Mouse (Mus musculus) forebrain, embryonic 12.5 days (tissue): ENCODE results near the gene Pyroxd2. TPM values are rescaled to one million over a fixed set of nuclear protein-coding genes. Genes with fewer than 3 reads are reported as not detected.
"Not testable (repeated sequence)": the region's sequence is repeated elsewhere in the genome, so short reads cannot be mapped to it uniquely, and the experiment has no call there.

ENCODE experiments used
- ATAC-seq: fragments of 200-750 bp; cut with Nextera tagmentation; 2 replicates; pipeline ENCODE4 v1.8.0; 2017; ENCODE audit warnings: moderate TSS enrichment; ENCODE audit not compliant: low FRiP score
- H3K27ac ChIP-seq: fragments of 300-500 bp; sonication (generic); 2 replicates; pipeline ENCODE4 v1.5.1; 2016; ENCODE audit warnings: mild to moderate bottlenecking
- H3K27me3 ChIP-seq: fragments of 300-500 bp; sonication (generic); 2 replicates; pipeline ENCODE4 v1.6.1; 2016; ENCODE audit warnings: mild to moderate bottlenecking
- H3K36me3 ChIP-seq: fragments of 300-500 bp; sonication (generic); replicated peaks from 2 replicates; pipeline ENCODE4 v1.6.1; 2016; ENCODE audit warnings: mild to moderate bottlenecking
- H3K4me1 ChIP-seq: fragments of 300-500 bp; sonication (generic); 2 replicates; pipeline ENCODE4 v1.6.1; 2016
- H3K4me2 ChIP-seq: fragments of 300-500 bp; sonication (generic); 2 replicates; pipeline ENCODE4 v1.6.1; 2016; ENCODE audit warnings: mild to moderate bottlenecking, moderate library complexity
- H3K4me3 ChIP-seq: fragments of 300-500 bp; sonication (generic); replicated peaks from 2 replicates; pipeline ENCODE4 v1.5.1; 2016; ENCODE audit warnings: mild to moderate bottlenecking
- H3K9ac ChIP-seq: fragments of 300-500 bp; sonication (generic); 2 replicates; pipeline ENCODE4 v1.6.1; 2016; ENCODE audit warnings: mild to moderate bottlenecking
- H3K9me3 ChIP-seq: fragments of 300-500 bp; sonication (generic); 2 replicates; pipeline ENCODE4 v1.6.1; 2016
- WGBS: fragments of 180-500 bp; shearing (Covaris S2); methylation state at CpG from one replicate; pipeline ENCODE4 v1.1.7; 2016; 5-methylcytosine and 5-hydroxymethylcytosine counted together
- polyA plus RNA-seq: library from polyadenylated mRNA; unstranded; fragments of >200 nt; fragmentation: Nextera tagmentation; extraction: Ambion mirVana; gene quantifications from 2 replicates; pipeline ENCODE4 v1.2.1, GENCODE M21; 2016

The Pyroxd2 gene
- polyA plus RNA-seq, 1 experiment from 2014 or later, result 0.77 TPM

DNA sequence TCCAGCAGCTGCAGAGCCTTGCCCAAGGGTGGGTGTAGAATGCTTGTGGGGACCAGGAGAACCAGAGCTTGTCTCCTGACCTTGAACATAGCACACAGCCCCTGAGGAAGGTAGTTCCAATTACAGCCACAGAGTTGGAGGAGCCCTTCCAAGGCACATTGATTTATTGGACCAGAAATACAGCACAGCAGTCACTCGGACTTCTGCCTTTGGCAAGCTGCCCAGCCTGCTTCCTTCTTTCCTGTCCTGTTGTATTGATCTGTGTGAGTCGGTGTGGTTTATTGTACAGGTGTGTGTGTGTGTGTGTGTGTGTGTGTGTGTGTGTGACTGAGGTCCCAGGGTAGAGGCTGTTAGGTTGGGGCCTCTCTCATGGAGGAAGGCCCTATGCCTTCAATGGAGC is 30.1 kb downstream of the Pyroxd2 start:
- Histone ChIP-seq H3K4me2 (no peak overlapping the region), H3K36me3 (no peaks in the 10 kb centered on the region), H3K4me1 (peaks cover 3% of the 10 kb centered on the region), H3K9me3 (no peaks in the 10 kb centered on the region), H3K9ac (no peak overlapping the region), H3K27ac (no peak overlapping the region), H3K27me3 (no peaks in the 10 kb centered on the region), H3K4me3 (no peak overlapping the region)
- ATAC-seq, result no peak
- 64% methylated on average over 2 of the region's 2 CpGs for WGBS

DNA sequence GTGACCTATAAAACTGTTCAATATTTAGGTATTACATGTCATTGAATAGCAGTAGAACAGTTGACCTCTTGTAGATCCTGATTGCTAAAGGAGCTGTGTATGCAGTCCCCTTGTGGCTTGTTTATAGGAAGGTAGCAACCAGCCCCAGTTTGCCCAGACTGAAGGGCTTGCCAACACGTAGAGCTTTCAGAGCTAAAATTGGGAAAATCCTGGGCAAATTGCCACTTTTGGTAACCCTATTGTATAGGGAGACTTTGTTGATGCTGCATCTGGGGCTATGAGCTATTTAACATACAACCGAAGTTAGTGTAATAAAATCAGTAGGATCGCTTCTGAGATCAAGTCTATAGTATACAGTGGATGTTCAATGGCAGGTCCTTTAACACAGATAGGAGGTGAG is 34.5 kb downstream of the Pyroxd2 start:
- no peaks in the 10 kb centered on the region for H3K9me3 ChIP-seq
- H3K4me3 ChIP-seq, result no peak overlapping the region
- no peaks in the 10 kb centered on the region for H3K36me3 ChIP-seq
- peaks cover 3% of the 10 kb centered on the region for H3K4me1 ChIP-seq
- WGBS, result 77% methylated on average over 3 of the region's 3 CpGs
- peaks cover 5% of the 10 kb centered on the region; the same call in 1 of the 2 replicates for H3K27me3 ChIP-seq
- H3K27ac ChIP-seq, result no peak overlapping the region
- H3K4me2 ChIP-seq, result no peak overlapping the region
- no peak for ATAC-seq
- no peak overlapping the region for H3K9ac ChIP-seq

DNA sequence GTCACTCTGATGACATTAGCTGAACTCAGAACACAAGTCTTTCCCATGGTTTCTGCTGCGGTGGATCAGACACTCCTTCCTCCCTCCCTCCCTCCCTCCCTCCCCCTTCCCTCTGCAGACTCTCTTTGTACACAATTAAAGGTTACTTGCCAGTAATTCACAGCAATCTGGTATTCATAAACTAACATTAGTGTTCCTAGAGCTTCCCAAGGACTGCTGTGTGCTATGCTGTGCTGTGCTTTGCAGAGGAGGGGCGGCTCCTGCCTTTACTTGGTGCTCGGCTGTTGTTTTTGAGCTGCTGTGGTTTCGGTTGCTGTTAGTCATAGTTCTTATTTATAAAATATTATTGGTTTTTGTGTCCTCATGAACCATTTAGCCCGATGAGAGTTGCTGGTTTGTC is 34.9 kb downstream of the Pyroxd2 start:
- no peaks in the 10 kb centered on the region for H3K36me3 ChIP-seq
- WGBS, result 75% methylated on average over 5 of the region's 5 CpGs
- H3K27me3 ChIP-seq, result peaks cover 5% of the 10 kb centered on the region; the same call in 1 of the 2 replicates
- H3K9ac ChIP-seq, result no peak overlapping the region
- H3K27ac ChIP-seq, result no peak overlapping the region
- H3K4me2 ChIP-seq, result no peak overlapping the region
- ATAC-seq, result no peak
- peaks cover 3% of the 10 kb centered on the region for H3K4me1 ChIP-seq
- no peak overlapping the region for H3K4me3 ChIP-seq
- H3K9me3 ChIP-seq, result no peaks in the 10 kb centered on the region

- H3K4me1 ChIP-seq, result peaks cover 3% of the 10 kb centered on the region
- WGBS, result 71% methylated on average over 7 of the region's 7 CpGs
- no peak overlapping the region for H3K27ac ChIP-seq
- H3K4me2 ChIP-seq, result no peak overlapping the region
- no peak for ATAC-seq
- H3K27me3 ChIP-seq, result peaks cover 5% of the 10 kb centered on the region; the same call in 1 of the 2 replicates
- H3K9me3 ChIP-seq, result no peaks in the 10 kb centered on the region
- H3K36me3 ChIP-seq, result no peaks in the 10 kb centered on the region
- no peak overlapping the region for H3K9ac ChIP-seq
- no peak overlapping the region for H3K4me3 ChIP-seq
These were observed 36.1 kb downstream of the Pyroxd2 start for GRCm38 (mm10) chr19:42716507-42716906.

DNA sequence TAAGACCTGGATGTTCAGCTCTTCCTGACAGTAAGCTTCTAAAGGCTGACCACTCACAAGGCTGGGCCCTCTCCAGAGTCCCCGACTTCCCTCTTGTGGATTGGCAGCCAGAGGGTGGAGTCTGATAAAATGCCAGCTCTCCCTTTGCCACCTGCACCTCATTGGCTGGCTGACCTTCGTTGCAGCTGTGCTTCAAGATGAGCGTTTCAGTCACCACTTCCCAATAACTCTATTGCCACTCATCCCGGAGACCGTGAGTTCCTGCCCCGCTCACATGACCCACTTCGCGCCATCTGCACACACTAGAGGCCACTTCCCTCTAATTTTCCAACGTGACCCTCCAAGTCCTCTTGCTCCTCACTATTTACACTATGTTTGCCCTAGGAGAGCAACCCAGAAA is 38.8 kb downstream of the Pyroxd2 start:
- 85% methylated on average over 9 of the region's 9 CpGs for WGBS
- Histone ChIP-seq H3K27ac (no peak overlapping the region), H3K9ac (no peak overlapping the region), H3K9me3 (0 out of 2 replicates have a peak, but pooled peaks cover 2% of the 10 kb centered on the region), H3K36me3 (no peaks in the 10 kb centered on the region), H3K4me3 (no peak overlapping the region), H3K27me3 (peaks cover 5% of the 10 kb centered on the region; the same call in 1 of the 2 replicates), H3K4me2 (no peak overlapping the region), H3K4me1 (no peaks in the 10 kb centered on the region)
- ATAC-seq, result no peak

GRCm38 (mm10) chr19:42699426-42699825 is 53.1 kb downstream of the Pyroxd2 start:
- no peak for ATAC-seq
- no peaks in the 10 kb centered on the region; the same call in 1 of the 2 replicates for H3K27me3 ChIP-seq
- no peak overlapping the region for H3K4me3 ChIP-seq
- H3K4me1 ChIP-seq, result peaks cover 19% of the 10 kb centered on the region
- H3K9me3 ChIP-seq, result no peaks in the 10 kb centered on the region
- no peak overlapping the region for H3K4me2 ChIP-seq
- 91% methylated on average over 7 of the region's 10 CpGs for WGBS
- no peaks in the 10 kb centered on the region for H3K36me3 ChIP-seq
- H3K9ac ChIP-seq, result no peak overlapping the region
- no peak overlapping the region for H3K27ac ChIP-seq

DNA sequence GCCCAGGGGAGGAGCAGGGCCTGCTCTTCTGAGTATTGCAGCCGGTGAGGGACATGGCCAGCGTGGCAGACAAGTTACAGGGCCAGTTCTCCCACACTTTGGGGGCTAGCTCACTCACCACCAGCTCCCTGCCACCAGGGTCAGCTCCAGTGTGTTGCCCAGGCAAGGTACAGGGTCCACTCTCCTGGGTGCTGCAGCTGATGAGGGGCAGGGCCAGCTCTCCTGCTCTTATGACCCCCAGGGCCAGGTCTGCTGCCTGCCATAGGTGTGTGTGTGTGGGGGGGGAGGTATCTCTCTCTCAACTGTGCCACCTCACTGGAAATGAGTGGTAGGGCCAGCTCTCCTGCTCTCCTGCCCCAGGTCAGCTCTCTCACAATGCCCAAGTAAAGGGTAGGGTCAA is 54.0 kb downstream of the Pyroxd2 start:
- no peak overlapping the region for H3K4me3 ChIP-seq
- H3K9me3 ChIP-seq, result no peaks in the 10 kb centered on the region
- no peak overlapping the region for H3K27ac ChIP-seq
- no peak overlapping the region for H3K9ac ChIP-seq
- H3K36me3 ChIP-seq, result no peaks in the 10 kb centered on the region
- H3K4me1 ChIP-seq, result peaks cover 19% of the 10 kb centered on the region
- no peak overlapping the region for H3K4me2 ChIP-seq
- WGBS, result 81% methylated on average over 2 of the region's 2 CpGs
- ATAC-seq, result no peak
- H3K27me3 ChIP-seq, result peaks cover 2% of the 10 kb centered on the region; the same call in 1 of the 2 replicates

DNA sequence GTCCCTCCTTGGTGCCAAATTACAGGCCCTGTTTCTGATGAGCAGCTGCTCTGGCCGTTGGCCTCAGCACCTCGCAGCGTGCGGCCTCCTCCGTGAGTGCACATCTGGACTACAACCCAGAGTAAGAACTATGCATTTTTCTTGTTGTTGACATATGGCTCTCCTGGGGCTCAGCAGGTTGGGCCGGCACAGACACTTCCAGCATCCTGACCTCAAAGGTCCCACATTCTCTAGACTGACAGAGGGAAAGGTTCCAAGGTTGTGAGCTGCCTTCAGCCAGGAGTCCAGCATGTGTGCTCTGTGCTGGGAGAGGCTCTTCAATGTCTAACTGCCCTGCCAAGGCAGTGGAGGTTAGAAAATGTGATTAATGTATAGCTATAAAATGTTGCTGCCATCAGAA is 55.2 kb downstream of the Pyroxd2 start:
- H3K9me3 ChIP-seq, result no peaks in the 10 kb centered on the region
- H3K27ac ChIP-seq, result no peak overlapping the region
- H3K4me3 ChIP-seq, result no peak overlapping the region
- no peak overlapping the region for H3K4me2 ChIP-seq
- H3K27me3 ChIP-seq, result peaks cover 2% of the 10 kb centered on the region; the same call in 1 of the 2 replicates
- WGBS, result 74% methylated on average over 6 of the region's 6 CpGs
- H3K9ac ChIP-seq, result no peak overlapping the region
- H3K4me1 ChIP-seq, result peaks cover 19% of the 10 kb centered on the region
- ATAC-seq, result no peak
- no peaks in the 10 kb centered on the region for H3K36me3 ChIP-seq

DNA sequence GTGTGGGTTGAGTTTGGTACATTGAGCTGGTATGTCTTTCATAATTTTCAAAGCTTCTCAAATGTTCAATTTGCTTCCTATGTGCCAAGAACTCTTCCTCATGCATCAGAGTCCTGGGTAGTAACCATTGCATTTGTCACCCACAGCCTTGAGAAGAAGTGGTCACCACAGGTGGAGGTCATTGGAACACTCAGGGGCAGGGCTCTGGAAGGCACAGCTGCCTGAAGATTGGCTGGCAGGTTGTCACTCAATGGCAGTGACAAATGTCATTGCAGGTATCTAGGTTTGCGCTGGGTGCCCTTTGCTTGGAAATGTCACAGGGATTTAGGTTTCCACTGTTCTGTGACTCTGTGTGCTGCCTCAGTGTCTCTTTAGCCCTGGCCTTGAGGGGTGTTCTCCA is 62.3 kb downstream of the Pyroxd2 start:
- ATAC-seq, result no peak
- 85% methylated on average over 1 of the region's 1 CpGs for WGBS

GRCm38 (mm10) chr19:42689786-42690185 is 62.8 kb downstream of the Pyroxd2 start:
- H3K36me3 ChIP-seq, result no peaks in the 10 kb centered on the region
- H3K9me3 ChIP-seq, result no peaks in the 10 kb centered on the region
- H3K4me1 ChIP-seq, result 0 out of 2 replicates have a peak, but pooled peaks cover 3% of the 10 kb centered on the region
- no peak overlapping the region for H3K27ac ChIP-seq
- no peak overlapping the region for H3K4me3 ChIP-seq
- no peak for ATAC-seq
- H3K27me3 ChIP-seq, result 0 out of 2 replicates have a peak, but pooled peaks cover 6% of the 10 kb centered on the region
- WGBS, result 81% methylated on average over 4 of the region's 4 CpGs
- no peak overlapping the region for H3K4me2 ChIP-seq
- no peak overlapping the region for H3K9ac ChIP-seq

More for the DNA sequence above, 62.3 kb downstream of the Pyroxd2 start:
- H3K27ac ChIP-seq, result no peak overlapping the region
- 0 out of 2 replicates have a peak, but pooled peaks cover 6% of the 10 kb centered on the region for H3K27me3 ChIP-seq
- H3K9me3 ChIP-seq, result no peaks in the 10 kb centered on the region
- no peaks in the 10 kb centered on the region for H3K36me3 ChIP-seq
- no peak overlapping the region for H3K9ac ChIP-seq
- no peak overlapping the region for H3K4me3 ChIP-seq
- peaks cover 3% of the 10 kb centered on the region; the same call in 1 of the 2 replicates for H3K4me1 ChIP-seq
- no peak overlapping the region for H3K4me2 ChIP-seq

GRCm38 (mm10) chr19:42689321-42689720 is 63.3 kb downstream of the Pyroxd2 start:
- 88% methylated on average over 11 of the region's 11 CpGs for WGBS
- no peaks in the 10 kb centered on the region for H3K4me1 ChIP-seq
- H3K9ac ChIP-seq, result no peak overlapping the region
- no peak for ATAC-seq
- no peaks in the 10 kb centered on the region for H3K9me3 ChIP-seq
- no peaks in the 10 kb centered on the region for H3K36me3 ChIP-seq
- H3K27me3 ChIP-seq, result 0 out of 2 replicates have a peak, but pooled peaks cover 6% of the 10 kb centered on the region
- H3K4me2 ChIP-seq, result no peak overlapping the region
- no peak overlapping the region for H3K27ac ChIP-seq
- H3K4me3 ChIP-seq, result no peak overlapping the region

- H3K36me3 ChIP-seq, H3K27me3 ChIP-seq, H3K27ac ChIP-seq, ATAC-seq, H3K9ac ChIP-seq, H3K4me3 ChIP-seq, H3K4me2 ChIP-seq, H3K9me3 ChIP-seq, H3K4me1 ChIP-seq: not testable (repeated sequence)
- WGBS, result 84% methylated on average over 2 of the region's 2 CpGs
These were observed 69.8 kb downstream of the Pyroxd2 start for GRCm38 (mm10) chr19:42682776-42683175.

DNA sequence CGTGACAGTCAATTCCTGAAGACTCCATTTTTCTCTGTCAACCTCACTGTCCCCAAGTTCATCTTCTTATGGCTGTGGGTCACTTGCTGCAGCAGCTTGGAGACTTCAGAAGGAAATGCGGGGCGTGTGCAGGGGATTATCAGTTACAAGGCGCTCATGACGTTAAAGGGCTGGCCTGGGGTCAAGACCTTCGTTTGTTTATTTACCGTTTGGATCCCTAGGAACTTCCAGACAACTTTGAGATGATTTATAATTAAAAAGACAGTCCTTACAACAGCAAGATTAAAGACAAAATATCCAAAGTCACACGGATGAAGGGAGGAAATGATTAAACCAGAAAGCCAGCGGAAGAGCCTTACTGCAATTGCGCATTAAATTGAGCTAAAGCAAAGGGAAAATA is 74.4 kb downstream of the Pyroxd2 start:
- Histone ChIP-seq H3K9me3 (no peaks in the 10 kb centered on the region), H3K36me3 (no peaks in the 10 kb centered on the region), H3K4me3 (no peak overlapping the region), H3K4me1 (peaks cover 16% of the 10 kb centered on the region), H3K9ac (no peak overlapping the region), H3K4me2 (no peak overlapping the region), H3K27ac (no peak overlapping the region), H3K27me3 (peaks cover 27% of the 10 kb centered on the region)
- 77% methylated on average over 10 of the region's 10 CpGs for WGBS
- no peak for ATAC-seq
